Mouse (Mus musculus): ENCODE results near the gene Ndufs1.

Gene Ndufs1

DNA sequence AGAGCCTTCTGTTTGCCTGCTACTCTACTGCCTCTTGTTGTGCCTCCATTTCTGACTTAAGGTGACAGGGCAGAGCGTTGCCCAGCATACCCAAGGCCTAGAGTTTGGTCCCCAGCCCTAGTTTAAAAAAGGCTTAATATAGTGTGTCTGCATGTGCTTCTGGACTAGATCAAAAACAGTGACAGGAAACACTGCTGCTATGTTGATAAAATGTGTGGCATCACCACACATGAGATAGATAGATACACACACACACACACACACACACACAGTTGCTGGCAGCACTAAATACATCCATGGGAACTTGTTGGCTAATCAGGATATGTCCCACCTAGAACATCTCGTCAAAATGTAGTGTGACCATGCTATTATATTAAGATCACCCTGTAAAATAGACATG is 56.3 kb downstream of the Ndufs1 start:
- no peak for DNase-seq (ENCODE audit: extremely low read depth, low read depth, low spot score)

DNA sequence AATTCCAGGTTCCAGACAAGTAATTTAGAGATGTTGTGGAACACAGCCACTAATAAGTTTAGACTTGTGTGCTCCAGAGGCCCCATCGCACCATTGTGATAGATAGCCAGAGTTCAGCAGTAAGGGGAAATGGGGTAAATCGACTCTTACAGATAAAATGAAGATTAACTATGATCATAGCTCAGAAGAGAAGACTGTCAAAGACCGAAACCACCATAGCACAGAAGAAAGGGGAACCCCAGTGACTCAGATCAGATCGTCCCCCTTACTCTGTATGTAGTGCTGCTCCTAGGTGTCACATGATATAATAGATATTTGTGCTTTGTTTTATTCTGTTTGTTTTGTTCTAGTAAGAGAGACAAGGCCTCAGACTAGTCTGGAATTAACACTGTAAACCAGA is 57.0 kb downstream of the Ndufs1 start:
- no peak for DNase-seq (ENCODE audit: extremely low read depth, low read depth, low spot score)

DNA sequence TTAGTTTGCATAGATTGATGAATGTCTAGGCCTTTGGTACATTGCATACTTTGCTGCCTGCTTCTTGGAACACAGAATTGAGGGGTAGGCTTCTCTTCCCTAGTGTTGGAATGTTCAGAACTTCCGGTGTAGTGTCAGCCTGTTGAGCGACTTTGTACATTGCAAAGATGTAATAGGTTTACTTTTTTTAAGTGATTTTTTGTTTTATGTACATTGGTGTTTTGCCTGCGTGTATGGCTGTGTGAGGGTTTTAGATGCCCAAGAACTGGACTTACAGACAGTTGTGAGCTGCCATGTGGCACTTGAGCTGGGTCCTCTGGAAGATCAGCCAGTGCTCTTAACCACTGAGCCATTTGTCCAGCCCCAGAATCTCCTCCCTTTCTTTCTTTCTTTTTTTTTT is 61.1 kb downstream of the Ndufs1 start:
- DNase-seq (ENCODE audit: extremely low read depth, low read depth, low spot score) = no peak

GRCm38 (mm10) chr1:63115096-63115495 is 61.5 kb downstream of the Ndufs1 start:
- no peak for DNase-seq (ENCODE audit: extremely low read depth, low read depth, low spot score)

- peak; percentile 50 for DNase-seq (ENCODE audit: extremely low read depth, low read depth, low spot score)
These were observed 62.4 kb downstream of the Ndufs1 start, which contains the start of gene Ino80d for GRCm38 (mm10) chr1:63114136-63114781. Ino80d (minus strand) TSS chr1:63114667.

- DNase-seq (ENCODE audit: extremely low read depth, low read depth, low spot score) = no peak
These were observed 63.1 kb downstream of the Ndufs1 start for GRCm38 (mm10) chr1:63113274-63114135.

- DNase-seq (ENCODE audit: extremely low read depth, low read depth, low spot score) = no peak
These were observed 63.8 kb downstream of the Ndufs1 start for GRCm38 (mm10) chr1:63112865-63113261.

DNA sequence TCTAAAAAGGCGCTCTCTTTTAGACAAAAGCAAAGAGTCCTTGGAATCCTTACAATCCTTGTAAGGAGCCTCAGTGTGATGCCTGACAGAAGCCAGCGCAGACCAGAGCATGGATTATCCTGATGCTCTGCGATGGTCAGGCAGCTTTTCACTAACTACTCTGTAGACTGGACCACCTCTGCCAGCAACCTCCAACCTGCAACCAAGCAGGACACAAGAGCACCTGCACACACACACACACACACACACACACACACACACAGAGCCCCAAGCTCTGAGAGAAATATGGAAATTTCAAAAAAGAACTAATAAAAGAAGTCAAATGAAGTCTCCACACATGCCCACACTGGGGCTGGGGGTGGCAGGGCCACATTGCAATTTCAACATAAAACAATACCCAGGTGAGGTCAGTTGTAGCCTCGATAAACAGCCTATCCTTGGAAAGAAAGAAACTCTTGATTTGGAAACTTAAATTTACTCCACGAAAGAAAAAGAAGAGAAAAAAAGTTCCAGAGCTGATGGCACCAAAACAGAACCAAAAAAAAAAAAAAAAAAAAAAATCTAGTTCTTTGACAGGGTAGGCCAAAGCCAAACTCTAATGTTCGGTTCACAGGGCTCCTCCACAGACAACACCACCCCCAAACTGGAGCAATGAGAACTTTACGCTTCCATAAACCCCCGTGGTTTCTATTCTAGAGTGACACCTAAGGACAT is 64.3 kb downstream of the Ndufs1 start:
- DNase-seq (ENCODE audit: extremely low read depth, low read depth, low spot score) = no peak

DNA sequence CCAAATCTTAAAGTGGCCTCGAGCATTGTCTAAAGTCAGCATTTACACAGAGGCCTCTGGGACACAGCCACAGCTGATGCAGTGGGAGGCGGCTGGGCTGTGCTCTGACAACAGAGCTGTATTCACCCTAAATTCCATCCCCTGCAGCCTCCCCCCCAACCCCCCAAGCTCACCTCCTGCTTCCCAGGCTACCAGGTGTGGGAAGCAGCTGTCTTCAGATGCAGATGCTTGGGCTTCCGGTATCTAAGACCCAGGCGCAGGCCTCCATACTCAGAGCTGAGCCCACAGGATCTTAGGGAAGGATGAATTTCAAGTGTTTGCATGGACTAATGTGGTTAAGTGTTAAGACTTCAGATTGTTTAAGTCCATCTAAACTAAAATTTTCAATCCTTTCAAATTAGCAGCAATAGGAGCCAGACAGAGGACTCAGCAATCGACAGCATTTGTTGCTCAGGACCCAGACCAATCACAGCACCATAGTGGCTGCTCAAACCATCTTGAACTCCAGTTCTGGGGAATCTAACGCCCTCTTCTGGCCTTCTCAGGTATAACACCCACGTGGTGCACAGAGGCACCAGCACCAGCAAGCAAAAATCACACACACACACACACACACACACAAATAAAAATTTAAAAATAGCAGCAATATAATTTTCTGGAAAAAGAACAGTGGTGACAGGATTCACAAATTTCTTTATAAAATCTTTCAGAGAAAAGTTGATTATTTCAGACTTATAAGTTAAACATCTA is 65.9 kb downstream of the Ndufs1 start:
- DNase-seq (ENCODE audit: extremely low read depth, low read depth, low spot score) = no peak

- DNase-seq (ENCODE audit: extremely low read depth, low read depth, low spot score) = no peak
These were observed 68.9 kb downstream of the Ndufs1 start for GRCm38 (mm10) chr1:63107614-63108327.

GRCm38 (mm10) chr1:63102758-63103451 is 73.7 kb downstream of the Ndufs1 start:
- DNase-seq (ENCODE audit: extremely low read depth, low read depth, low spot score) = no peak

- no peak for DNase-seq (ENCODE audit: extremely low read depth, low read depth, low spot score)
These were observed 76.4 kb downstream of the Ndufs1 start for GRCm38 (mm10) chr1:63100196-63100595.

DNA sequence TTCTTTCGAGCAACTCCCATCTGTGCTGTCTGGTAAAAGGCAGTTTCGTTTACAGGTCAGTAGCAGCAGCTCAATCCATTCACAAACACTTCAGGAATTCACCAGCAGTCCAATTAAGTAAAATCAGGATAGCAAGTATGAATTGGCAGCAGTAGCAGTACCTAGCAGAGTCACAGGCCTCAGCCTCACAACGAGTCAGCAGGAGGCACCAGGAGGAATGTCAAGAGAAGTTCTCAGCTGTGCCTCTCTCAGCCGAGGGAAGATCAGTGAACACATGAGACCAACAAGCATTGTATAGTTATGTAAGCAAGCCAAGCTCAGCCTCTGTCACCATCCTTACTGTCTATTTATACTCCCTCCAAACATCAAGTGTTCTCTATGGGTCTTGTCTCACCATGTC is 77.8 kb downstream of the Ndufs1 start:
- DNase-seq (ENCODE audit: extremely low read depth, low read depth, low spot score) = no peak

GRCm38 (mm10) chr1:63096071-63096470 is 80.6 kb downstream of the Ndufs1 start:
- DNase-seq (ENCODE audit: extremely low read depth, low read depth, low spot score) = no peak

Measured in fat pad, adult 2 months (tissue).